Mouse (Mus musculus): ENCODE data around the gene Gm42742. TPM values are rescaled to one million over a fixed set of nuclear protein-coding genes. Genes with fewer than 3 reads are reported as not detected.

Gm42742 gene
- polyA plus RNA-seq, 1 experiment, result 21.2 TPM

GRCm38 (mm10) chr7:126999568-126999967 is 21.3 kb downstream of the Gm42742 start:
- TF ChIP-seq POLR2A (IDR thresholded peaks at IDR 0.05; ENCODE audit: low read depth, low read length) (no peak), CTCF (conservative IDR thresholded peaks at IDR 0.05; ENCODE audit: insufficient read depth, insufficient read length, low read depth, low read length) (no peak)
- Histone ChIP-seq H3K4me3 (ENCODE audit: insufficient read depth, low read depth, low read length) (no peak overlapping the region), H3K27ac (ENCODE audit: insufficient read depth, low read depth, low read length) (no peak overlapping the region), H3K36me3 (ENCODE audit: control insufficient read depth, insufficient read depth, low read length) (no peaks in the 10 kb centered on the region), H3K4me1 (ENCODE audit: control insufficient read depth, insufficient read depth, low read length) (0 out of 2 replicates have a peak, but pooled peaks cover 3% of the 10 kb centered on the region), H3K27me3 (replicated peaks; ENCODE audit: control insufficient read depth, insufficient read depth, low read length) (no peaks in the 10 kb centered on the region)
- no peak for DNase-seq
- WGBS, result 80% methylated on average over 10 of the region's 10 CpGs

GRCm38 (mm10) chr7:126996449-126996848 is 24.4 kb downstream of the Gm42742 start:
- DNase-seq, result no peak
- Histone ChIP-seq H3K4me1 (ENCODE audit: control insufficient read depth, insufficient read depth, low read length) (no peaks in the 10 kb centered on the region), H3K36me3 (ENCODE audit: control insufficient read depth, insufficient read depth, low read length) (no peaks in the 10 kb centered on the region), H3K27me3 (replicated peaks; ENCODE audit: control insufficient read depth, insufficient read depth, low read length) (no peaks in the 10 kb centered on the region), H3K27ac (ENCODE audit: insufficient read depth, low read depth, low read length) (no peak overlapping the region), H3K4me3 (ENCODE audit: insufficient read depth, low read depth, low read length) (no peak overlapping the region)
- TF ChIP-seq POLR2A (IDR thresholded peaks at IDR 0.05; ENCODE audit: low read depth, low read length), result no peak
- no peak for TF ChIP-seq CTCF (conservative IDR thresholded peaks at IDR 0.05; ENCODE audit: insufficient read depth, insufficient read length, low read depth, low read length)
- WGBS, result 88% methylated on average over 4 of the region's 4 CpGs

GRCm38 (mm10) chr7:126988816-126989215 is 32.1 kb downstream of the Gm42742 start:
- no peak overlapping the region for H3K27ac ChIP-seq (ENCODE audit: insufficient read depth, low read depth, low read length)
- H3K4me1 ChIP-seq (ENCODE audit: control insufficient read depth, insufficient read depth, low read length), result no peaks in the 10 kb centered on the region
- H3K4me3 ChIP-seq (ENCODE audit: insufficient read depth, low read depth, low read length), result no peak overlapping the region
- TF ChIP-seq POLR2A (IDR thresholded peaks at IDR 0.05; ENCODE audit: low read depth, low read length) (no peak), CTCF (conservative IDR thresholded peaks at IDR 0.05; ENCODE audit: insufficient read depth, insufficient read length, low read depth, low read length) (no peak)
- no peak for DNase-seq
- WGBS, result 77% methylated on average over 8 of the region's 8 CpGs
- H3K27me3 ChIP-seq (replicated peaks; ENCODE audit: control insufficient read depth, insufficient read depth, low read length), result no peaks in the 10 kb centered on the region
- no peaks in the 10 kb centered on the region; the same call in 1 of the 2 replicates for H3K36me3 ChIP-seq (ENCODE audit: control insufficient read depth, insufficient read depth, low read length)

GRCm38 (mm10) chr7:126986319-126986718 is 34.6 kb downstream of the Gm42742 start:
- H3K4me3 ChIP-seq (ENCODE audit: insufficient read depth, low read depth, low read length), result no peak overlapping the region
- 28% methylated on average over 9 of the region's 9 CpGs for WGBS
- DNase-seq, result peak; percentile 80
- H3K27ac ChIP-seq (ENCODE audit: insufficient read depth, low read depth, low read length), result no peak overlapping the region
- H3K27me3 ChIP-seq (replicated peaks; ENCODE audit: control insufficient read depth, insufficient read depth, low read length), result no peaks in the 10 kb centered on the region
- no peak for TF ChIP-seq POLR2A (IDR thresholded peaks at IDR 0.05; ENCODE audit: low read depth, low read length)
- TF ChIP-seq CTCF (conservative IDR thresholded peaks at IDR 0.05; ENCODE audit: insufficient read depth, insufficient read length, low read depth, low read length), result peak; percentile 78
- no peaks in the 10 kb centered on the region; the same call in 1 of the 2 replicates for H3K36me3 ChIP-seq (ENCODE audit: control insufficient read depth, insufficient read depth, low read length)
- no peaks in the 10 kb centered on the region; the same call in 1 of the 2 replicates for H3K4me1 ChIP-seq (ENCODE audit: control insufficient read depth, insufficient read depth, low read length)

- no peaks in the 10 kb centered on the region; the same call in 1 of the 2 replicates for H3K4me1 ChIP-seq (ENCODE audit: control insufficient read depth, insufficient read depth, low read length)
- H3K27ac ChIP-seq (ENCODE audit: insufficient read depth, low read depth, low read length), result no peak overlapping the region
- no peak for DNase-seq
- H3K4me3 ChIP-seq (ENCODE audit: insufficient read depth, low read depth, low read length), result no peak overlapping the region
- no peaks in the 10 kb centered on the region; the same call in none of the 2 replicates for H3K36me3 ChIP-seq (ENCODE audit: control insufficient read depth, insufficient read depth, low read length)
- TF ChIP-seq CTCF (conservative IDR thresholded peaks at IDR 0.05; ENCODE audit: insufficient read depth, insufficient read length, low read depth, low read length) (no peak), POLR2A (IDR thresholded peaks at IDR 0.05; ENCODE audit: low read depth, low read length) (no peak)
- no peaks in the 10 kb centered on the region for H3K27me3 ChIP-seq (replicated peaks; ENCODE audit: control insufficient read depth, insufficient read depth, low read length)
- WGBS, result 56% methylated on average over 10 of the region's 10 CpGs
These were observed 36.0 kb downstream of the Gm42742 start for GRCm38 (mm10) chr7:126984667-126985444.

- WGBS, result 75% methylated on average over 7 of the region's 7 CpGs
- no peak for DNase-seq
- H3K36me3 ChIP-seq (ENCODE audit: control insufficient read depth, insufficient read depth, low read length), result no peaks in the 10 kb centered on the region; the same call in none of the 2 replicates
- H3K27ac ChIP-seq (ENCODE audit: insufficient read depth, low read depth, low read length), result no peak overlapping the region
- no peaks in the 10 kb centered on the region for H3K27me3 ChIP-seq (replicated peaks; ENCODE audit: control insufficient read depth, insufficient read depth, low read length)
- no peak for TF ChIP-seq POLR2A (IDR thresholded peaks at IDR 0.05; ENCODE audit: low read depth, low read length)
- no peak for TF ChIP-seq CTCF (conservative IDR thresholded peaks at IDR 0.05; ENCODE audit: insufficient read depth, insufficient read length, low read depth, low read length)
- H3K4me3 ChIP-seq (ENCODE audit: insufficient read depth, low read depth, low read length), result no peak overlapping the region
- no peaks in the 10 kb centered on the region; the same call in 1 of the 2 replicates for H3K4me1 ChIP-seq (ENCODE audit: control insufficient read depth, insufficient read depth, low read length)
These were observed 37.8 kb downstream of the Gm42742 start for GRCm38 (mm10) chr7:126983113-126983512.

- Histone ChIP-seq H3K27me3 (replicated peaks; ENCODE audit: control insufficient read depth, insufficient read depth, low read length) (no peaks in the 10 kb centered on the region), H3K36me3 (ENCODE audit: control insufficient read depth, insufficient read depth, low read length) (no peaks in the 10 kb centered on the region; the same call in none of the 2 replicates), H3K4me3 (ENCODE audit: insufficient read depth, low read depth, low read length) (no peak overlapping the region), H3K4me1 (ENCODE audit: control insufficient read depth, insufficient read depth, low read length) (peaks cover 3% of the 10 kb centered on the region), H3K27ac (ENCODE audit: insufficient read depth, low read depth, low read length) (no peak overlapping the region)
- TF ChIP-seq POLR2A (IDR thresholded peaks at IDR 0.05; ENCODE audit: low read depth, low read length) (no peak), CTCF (conservative IDR thresholded peaks at IDR 0.05; ENCODE audit: insufficient read depth, insufficient read length, low read depth, low read length) (no peak)
- no peak for DNase-seq
- WGBS, result 82% methylated on average over 4 of the region's 4 CpGs
These were observed 38.8 kb downstream of the Gm42742 start for GRCm38 (mm10) chr7:126982054-126982453.
